Mouse (Mus musculus) ES-E14 (cell line): ENCODE results near the gene Rpl39.

ENCODE experiments used
- CHD2 ChIP-seq: IDR thresholded peaks from 2 replicates; pipeline ENCODE4 v1.6.1; 2014; ENCODE audit warnings: mild to moderate bottlenecking, low read depth, low read length, inconsistent platforms
- HCFC1 ChIP-seq: IDR thresholded peaks from 2 replicates; pipeline ENCODE4 v1.6.1; 2012; ENCODE audit warnings: low read length, inconsistent platforms, borderline replicate concordance; ENCODE audit not compliant: insufficient read depth
- MAFK ChIP-seq: IDR thresholded peaks from 2 replicates; pipeline ENCODE4 v1.6.1; 2014; ENCODE audit warnings: mild to moderate bottlenecking, low read depth, low read length, inconsistent platforms; ENCODE audit not compliant: insufficient read depth
- ZC3H11A ChIP-seq: IDR thresholded peaks from 2 replicates; pipeline ENCODE4 v1.6.1; 2012; ENCODE audit warnings: low read depth, mild to moderate bottlenecking, inconsistent platforms, low read length, borderline replicate concordance
- ZNF384 ChIP-seq: IDR thresholded peaks from 2 replicates; pipeline ENCODE4 v1.6.1; 2012; ENCODE audit warnings: low read depth, low read length, inconsistent platforms

DNA sequence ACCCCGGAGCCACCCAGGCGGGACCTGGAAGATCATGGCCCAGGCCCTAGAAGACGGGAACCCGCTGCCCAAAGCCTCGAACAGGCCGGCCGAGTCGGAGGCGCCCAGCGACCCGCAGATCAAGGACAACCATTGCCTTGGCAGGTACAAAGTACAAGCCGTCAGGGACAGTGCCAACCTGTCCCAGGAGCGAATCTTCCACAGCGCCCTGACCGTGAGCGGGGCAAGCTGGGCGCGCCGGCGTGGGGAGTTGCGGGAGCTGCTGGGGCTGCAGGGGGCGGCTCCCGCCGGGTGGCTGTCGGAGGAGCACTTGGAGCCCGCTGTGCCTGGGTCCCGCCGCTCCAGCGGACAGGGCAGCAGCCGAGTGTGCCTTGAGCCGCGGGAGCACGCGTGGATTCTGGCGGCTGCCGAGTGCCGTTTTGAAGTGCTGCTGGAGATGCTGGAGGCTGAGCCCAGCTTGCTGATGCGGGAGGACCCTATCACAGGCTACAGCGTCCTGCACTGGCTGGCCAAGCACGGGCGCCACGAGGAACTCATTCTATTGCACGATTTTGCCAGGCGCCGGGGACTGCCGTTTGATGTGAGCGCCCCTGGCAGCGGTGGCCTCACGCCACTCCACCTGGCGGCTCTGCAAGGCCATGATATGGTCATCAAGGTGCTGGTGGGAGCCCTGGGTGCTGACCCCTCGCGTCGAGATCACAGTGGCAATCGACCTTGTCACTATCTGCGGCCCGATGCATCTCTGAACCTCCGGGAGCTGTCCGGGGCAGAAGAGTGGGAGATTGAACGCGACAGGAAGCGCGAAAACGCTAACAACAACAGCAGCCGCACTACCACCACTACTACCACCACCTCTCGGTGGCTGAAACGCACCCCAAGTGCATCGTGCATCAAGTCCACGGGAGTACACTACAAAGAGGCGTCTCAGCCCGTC lies 36.0 kb downstream of the Rpl39 start:
- TF ChIP-seq CHD2 (no peak), ZNF384 (no peak), ZC3H11A (no peak), MAFK (no peak), HCFC1 (no peak)
